Mouse (Mus musculus): Measurements from ENCODE around the gene Jund. TPM values are rescaled to one million over a fixed set of nuclear protein-coding genes. Genes with fewer than 3 reads are reported as not detected.

The Jund gene
- polyA plus RNA-seq, 1 experiment from 2014 or later, result 97.7 TPM

GRCm38 (mm10) chr8:70742981-70743655 lies 44.4 kb downstream of the Jund start:
- peak overlapping the region; percentile 10 for H3K4me3 ChIP-seq (replicated peaks)
- H3K9me3 ChIP-seq, result no peaks in the 10 kb centered on the region
- H3K4me2 ChIP-seq (replicated peaks), result peak overlapping the region; percentile 52
- peaks cover 84% of the 10 kb centered on the region for H3K27me3 ChIP-seq
- WGBS, result 2% methylated on average over 38 of the region's 38 CpGs
- peak overlapping the region; percentile 48 for H3K9ac ChIP-seq (replicated peaks)
- no peak overlapping the region for H3K27ac ChIP-seq
- H3K4me1 ChIP-seq (replicated peaks), result peaks cover 17% of the 10 kb centered on the region
- ATAC-seq, result peak; percentile 29
- H3K36me3 ChIP-seq, result no peaks in the 10 kb centered on the region

GRCm38 (mm10) chr8:70743656-70744590 lies 45.2 kb downstream of the Jund start:
- ATAC-seq, result peak; percentile 21; the same call in 1 of the 2 replicates
- peak overlapping the region; percentile 30 for H3K4me3 ChIP-seq (replicated peaks)
- no peak overlapping the region for H3K27ac ChIP-seq
- peaks cover 17% of the 10 kb centered on the region for H3K4me1 ChIP-seq (replicated peaks)
- peak overlapping the region; percentile 45 for H3K9ac ChIP-seq (replicated peaks)
- peak overlapping the region; percentile 52 for H3K4me2 ChIP-seq (replicated peaks)
- 4% methylated on average over 48 of the region's 48 CpGs for WGBS
- no peaks in the 10 kb centered on the region for H3K9me3 ChIP-seq
- peaks cover 87% of the 10 kb centered on the region for H3K27me3 ChIP-seq
- H3K36me3 ChIP-seq, result no peaks in the 10 kb centered on the region

GRCm38 (mm10) chr8:70744806-70745205 lies 46.1 kb downstream of the Jund start:
- Histone ChIP-seq H3K9me3 (no peaks in the 10 kb centered on the region), H3K27me3 (peaks cover 90% of the 10 kb centered on the region), H3K9ac (replicated peaks) (no peak overlapping the region), H3K4me1 (replicated peaks) (peaks cover 17% of the 10 kb centered on the region), H3K27ac (no peak overlapping the region), H3K4me3 (replicated peaks) (no peak overlapping the region), H3K4me2 (replicated peaks) (no peak overlapping the region), H3K36me3 (no peaks in the 10 kb centered on the region)
- WGBS, result 56% methylated on average over 11 of the region's 11 CpGs
- no peak for ATAC-seq

- H3K27me3 ChIP-seq, result peaks cover 82% of the 10 kb centered on the region
- ATAC-seq, result peak; percentile 21; the same call in 1 of the 2 replicates
- WGBS, result 58% methylated on average over 19 of the region's 19 CpGs
Measured at GRCm38 (mm10) chr8:70745691-70746220, 47.0 kb downstream of the Jund start.

GRCm38 (mm10) chr8:70746676-70747075 lies 47.9 kb downstream of the Jund start:
- H3K27me3 ChIP-seq, result peaks cover 75% of the 10 kb centered on the region
- no peak overlapping the region for H3K4me3 ChIP-seq (replicated peaks)
- H3K36me3 ChIP-seq, result no peaks in the 10 kb centered on the region
- no peak overlapping the region for H3K4me2 ChIP-seq (replicated peaks)
- 75% methylated on average over 9 of the region's 9 CpGs for WGBS
- H3K9ac ChIP-seq (replicated peaks), result no peak overlapping the region
- no peak overlapping the region for H3K27ac ChIP-seq
- H3K9me3 ChIP-seq, result no peaks in the 10 kb centered on the region
- no peak for ATAC-seq
- H3K4me1 ChIP-seq (replicated peaks), result peaks cover 17% of the 10 kb centered on the region

More at GRCm38 (mm10) chr8:70745691-70746220, 47.0 kb downstream of the Jund start:
- Histone ChIP-seq H3K36me3 (no peaks in the 10 kb centered on the region), H3K4me1 (replicated peaks) (peaks cover 17% of the 10 kb centered on the region), H3K4me2 (replicated peaks) (no peak overlapping the region), H3K9ac (replicated peaks) (no peak overlapping the region), H3K9me3 (no peaks in the 10 kb centered on the region), H3K4me3 (replicated peaks) (no peak overlapping the region), H3K27ac (no peak overlapping the region)

GRCm38 (mm10) chr8:70747211-70747890 lies 48.6 kb downstream of the Jund start:
- peaks cover 17% of the 10 kb centered on the region for H3K4me1 ChIP-seq (replicated peaks)
- no peak overlapping the region for H3K27ac ChIP-seq
- H3K4me2 ChIP-seq (replicated peaks), result no peak overlapping the region
- no peak for ATAC-seq
- H3K27me3 ChIP-seq, result peaks cover 68% of the 10 kb centered on the region
- WGBS, result 86% methylated on average over 18 of the region's 18 CpGs
- H3K9me3 ChIP-seq, result no peaks in the 10 kb centered on the region
- H3K9ac ChIP-seq (replicated peaks), result no peak overlapping the region
- H3K4me3 ChIP-seq (replicated peaks), result no peak overlapping the region
- no peaks in the 10 kb centered on the region for H3K36me3 ChIP-seq

- no peak overlapping the region for H3K4me3 ChIP-seq (replicated peaks)
- H3K4me1 ChIP-seq (replicated peaks), result peaks cover 9% of the 10 kb centered on the region
- no peak overlapping the region for H3K9ac ChIP-seq (replicated peaks)
- no peaks in the 10 kb centered on the region for H3K36me3 ChIP-seq
- no peak overlapping the region for H3K4me2 ChIP-seq (replicated peaks)
- no peaks in the 10 kb centered on the region for H3K9me3 ChIP-seq
- no peak overlapping the region for H3K27ac ChIP-seq
- no peak for ATAC-seq
- H3K27me3 ChIP-seq, result peaks cover 57% of the 10 kb centered on the region
- WGBS, result 87% methylated on average over 23 of the region's 23 CpGs
Measured at GRCm38 (mm10) chr8:70748246-70749096, 49.7 kb downstream of the Jund start.

- Histone ChIP-seq H3K4me3 (replicated peaks) (no peak overlapping the region), H3K9ac (replicated peaks) (no peak overlapping the region), H3K36me3 (no peaks in the 10 kb centered on the region), H3K4me1 (replicated peaks) (peaks cover 2% of the 10 kb centered on the region), H3K4me2 (replicated peaks) (no peak overlapping the region), H3K27ac (no peak overlapping the region), H3K27me3 (peaks cover 50% of the 10 kb centered on the region), H3K9me3 (no peaks in the 10 kb centered on the region)
- WGBS, result 83% methylated on average over 19 of the region's 19 CpGs
- ATAC-seq, result no peak
Measured at GRCm38 (mm10) chr8:70749097-70749674, 50.4 kb downstream of the Jund start.

Measured in midbrain, embryonic 13.5 days (tissue).